Mouse (Mus musculus) macrophage (primary cell): ENCODE measurements around the gene Tnpo3. TPM values are rescaled to one million over a fixed set of nuclear protein-coding genes. Genes with fewer than 3 reads are reported as not detected.

ENCODE experiments used
- H3K27ac ChIP-seq: fragments of 350-480 bp; formaldehyde crosslinking; 2 replicates; pipeline ENCODE4 v1.9.0; 2021
- H3K36me3 ChIP-seq: fragments of 350-480 bp; formaldehyde crosslinking; 2 replicates; pipeline ENCODE4 v1.9.0; 2021; ENCODE audit errors: inconsistent target
- H3K4me3 ChIP-seq: fragments of 350-480 bp; formaldehyde crosslinking; 2 replicates; pipeline ENCODE4 v1.9.0; 2021; ENCODE audit errors: inconsistent target
- H3K79me2 ChIP-seq: fragments of 350-480 bp; formaldehyde crosslinking; 2 replicates; pipeline ENCODE4 v1.9.0; 2021; ENCODE audit errors: inconsistent target
- WGBS: methylation state at CpG from one replicate; pipeline ENCODE4 v1.1.7; 2026; ENCODE audit warnings: inconsistent platforms; ENCODE audit not compliant: missing documents; 5-methylcytosine and 5-hydroxymethylcytosine counted together
- polyA plus RNA-seq: library from polyadenylated mRNA; stranded (reverse); fragments of 250-400 nt; gene quantifications from 3 replicates; pipeline ENCODE4 v1.2.4, GENCODE M21; 2018; ENCODE audit warnings: inconsistent platforms

Gene Tnpo3
- polyA plus RNA-seq, 1 experiment from 2014 or later, result 52.7 TPM

DNA sequence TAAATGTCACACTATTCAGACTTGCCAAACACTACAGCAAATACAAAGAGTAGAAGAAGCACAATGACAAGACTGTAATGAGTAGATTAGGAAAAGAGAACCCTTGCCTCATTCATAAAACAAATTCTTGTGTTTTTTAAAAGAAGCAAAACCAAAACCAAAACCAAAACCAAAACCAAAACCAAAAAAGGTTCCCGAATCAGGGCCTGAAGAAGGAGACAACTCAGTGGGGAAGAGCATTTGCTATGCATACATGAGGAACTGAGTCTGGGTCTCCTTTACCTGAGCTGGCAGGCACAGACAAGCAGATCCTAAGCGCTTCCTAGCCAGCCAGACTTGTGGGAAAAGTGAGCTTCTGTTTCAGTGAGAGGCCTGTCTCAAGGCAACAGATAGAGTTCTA is 52.6 kb downstream of the Tnpo3 start:
- no peaks in the 10 kb centered on the region for H3K79me2 ChIP-seq
- WGBS, result 63% methylated on average over 2 of the region's 2 CpGs
- H3K4me3 ChIP-seq, result no peak overlapping the region
- H3K27ac ChIP-seq, result no peak overlapping the region
- H3K36me3 ChIP-seq, result peaks cover 69% of the 10 kb centered on the region

DNA sequence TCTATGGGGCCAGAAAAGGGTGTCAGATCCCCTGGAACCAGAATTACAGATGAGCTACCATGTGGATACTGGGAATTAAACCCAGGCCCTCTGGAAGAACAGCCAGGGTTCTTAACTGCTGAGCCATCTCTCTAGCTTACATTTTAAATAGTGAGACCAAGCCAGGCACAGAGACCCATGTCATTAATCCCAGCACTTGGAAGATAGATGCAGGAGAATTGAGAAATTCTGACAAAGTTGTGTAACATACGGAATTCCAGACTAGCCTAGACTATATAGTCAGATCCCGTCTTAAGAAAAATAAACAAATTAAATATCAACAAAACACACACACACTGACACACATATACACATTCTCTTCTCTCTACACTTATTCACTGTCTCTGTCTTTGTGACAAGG is 57.2 kb downstream of the Tnpo3 start:
- Histone ChIP-seq H3K4me3 (no peak overlapping the region), H3K36me3 (peaks cover 68% of the 10 kb centered on the region), H3K27ac (no peak overlapping the region), H3K79me2 (no peaks in the 10 kb centered on the region)
- 94% methylated on average over 2 of the region's 2 CpGs for WGBS

DNA sequence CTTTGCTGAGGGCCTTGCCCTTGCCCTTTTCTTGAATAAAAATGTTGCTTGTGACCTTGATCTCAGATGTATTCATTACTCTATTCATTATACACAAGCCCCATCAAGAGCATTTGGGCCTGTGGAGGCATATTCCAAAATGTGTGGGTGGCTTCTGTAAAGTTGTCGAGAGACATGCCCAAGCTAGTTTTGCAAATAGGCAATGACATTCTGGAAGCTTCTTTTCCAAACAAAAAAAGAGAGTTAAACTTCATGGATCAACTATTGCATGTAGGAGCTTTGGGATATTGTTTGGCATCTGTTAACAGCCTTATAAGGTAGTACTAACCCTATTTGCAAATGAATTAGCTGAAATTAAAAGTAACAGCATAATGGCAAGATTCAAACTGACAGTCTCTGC is 61.6 kb downstream of the Tnpo3 start:
- H3K36me3 ChIP-seq, result peaks cover 65% of the 10 kb centered on the region
- H3K27ac ChIP-seq, result no peak overlapping the region
- 100% methylated on average over 1 of the region's 1 CpGs for WGBS
- H3K4me3 ChIP-seq, result no peak overlapping the region
- H3K79me2 ChIP-seq, result no peaks in the 10 kb centered on the region

DNA sequence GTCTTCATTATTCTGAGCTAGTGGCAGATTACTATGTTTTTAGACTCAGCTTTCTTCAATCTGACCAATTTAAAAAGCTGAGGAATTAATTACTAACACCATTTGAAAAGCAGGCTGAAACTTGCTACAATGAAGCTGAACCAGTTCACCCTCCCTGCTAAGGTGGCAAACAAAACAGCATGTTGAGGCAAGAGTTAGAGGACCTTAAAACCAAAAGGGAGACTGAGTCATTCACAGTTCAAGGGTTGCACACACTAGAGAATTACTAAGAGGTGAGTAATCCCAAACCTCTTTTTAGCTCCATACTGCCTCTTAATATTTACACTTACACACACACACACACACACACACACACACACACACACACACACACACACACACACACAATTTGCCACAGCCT is 62.1 kb downstream of the Tnpo3 start:
- H3K79me2 ChIP-seq, result no peaks in the 10 kb centered on the region
- no peak overlapping the region for H3K27ac ChIP-seq
- peaks cover 63% of the 10 kb centered on the region for H3K36me3 ChIP-seq
- no peak overlapping the region for H3K4me3 ChIP-seq

DNA sequence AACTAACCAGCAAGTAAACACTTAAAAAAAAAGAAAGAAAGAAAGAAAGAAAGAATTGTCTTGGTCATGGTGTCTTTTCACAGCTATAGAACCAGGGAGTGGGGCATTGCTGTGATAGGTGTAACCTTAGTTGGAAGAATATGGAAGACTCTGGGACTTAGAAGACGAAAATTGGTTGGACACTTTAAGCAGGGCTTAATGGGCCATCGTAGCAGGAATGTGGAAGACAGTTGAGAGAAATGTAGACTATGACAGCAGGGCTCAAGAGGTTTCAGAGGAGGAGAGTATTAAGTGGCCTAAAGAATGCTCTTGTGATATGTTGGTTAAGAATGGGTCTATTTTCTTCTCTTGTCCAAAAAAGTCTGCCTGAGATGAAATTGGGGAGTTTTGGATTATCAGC is 64.1 kb downstream of the Tnpo3 start:
- WGBS, result 84% methylated on average over 2 of the region's 2 CpGs
- H3K27ac ChIP-seq, result no peak overlapping the region
- no peak overlapping the region for H3K4me3 ChIP-seq
- peaks cover 59% of the 10 kb centered on the region for H3K36me3 ChIP-seq
- no peaks in the 10 kb centered on the region for H3K79me2 ChIP-seq

DNA sequence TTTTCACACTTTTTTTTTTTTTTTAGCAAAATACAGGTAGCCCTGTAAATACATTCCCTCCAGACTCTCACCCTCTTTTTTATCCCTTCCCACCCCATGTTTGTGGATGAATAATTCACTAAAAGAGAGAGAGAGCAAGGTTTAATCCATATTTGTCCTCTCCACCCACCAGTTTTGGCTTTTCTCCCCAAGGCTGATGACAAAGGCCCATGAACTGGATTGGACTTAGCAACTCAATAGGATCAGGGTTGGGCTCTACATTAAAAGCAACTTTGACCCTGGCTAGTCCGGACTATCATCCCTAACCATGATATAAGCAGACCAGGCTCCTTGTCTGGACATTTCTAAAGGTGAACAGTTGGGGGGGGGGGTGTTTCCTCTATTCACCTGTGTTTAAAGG is 68.7 kb downstream of the Tnpo3 start:
- Histone ChIP-seq H3K36me3 (peaks cover 44% of the 10 kb centered on the region), H3K4me3 (no peak overlapping the region), H3K79me2 (peaks cover 3% of the 10 kb centered on the region; the same call in 1 of the 2 replicates), H3K27ac (no peak overlapping the region)
- WGBS, result 100% methylated on average over 1 of the region's 1 CpGs

DNA sequence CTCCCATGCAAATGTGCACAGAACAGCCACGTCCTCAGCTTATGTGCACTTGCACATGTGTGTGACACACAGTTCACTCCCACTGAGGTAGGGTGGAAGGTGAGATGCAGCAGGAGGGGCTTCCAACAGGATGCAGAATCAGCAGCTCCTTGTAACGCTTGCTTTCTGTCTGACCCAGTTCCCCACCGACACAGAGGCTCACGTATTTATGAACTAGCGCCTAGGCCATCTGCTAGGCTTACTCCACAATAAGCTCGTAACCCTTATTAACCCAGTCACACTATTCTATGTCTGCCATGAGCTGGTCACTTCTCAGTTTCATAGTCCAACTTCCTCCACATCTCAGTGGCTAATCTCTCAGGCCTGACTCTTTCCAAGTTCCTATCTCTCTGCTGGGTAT is 69.5 kb downstream of the Tnpo3 start:
- 72% methylated on average over 6 of the region's 6 CpGs for whole genome bisulfite sequencing
- Histone ChIP-seq H3K79me2 (peaks cover 10% of the 10 kb centered on the region; the same call in 1 of the 2 replicates), H3K36me3 (peaks cover 44% of the 10 kb centered on the region), H3K4me3 (no peak overlapping the region), H3K27ac (no peak overlapping the region)

DNA sequence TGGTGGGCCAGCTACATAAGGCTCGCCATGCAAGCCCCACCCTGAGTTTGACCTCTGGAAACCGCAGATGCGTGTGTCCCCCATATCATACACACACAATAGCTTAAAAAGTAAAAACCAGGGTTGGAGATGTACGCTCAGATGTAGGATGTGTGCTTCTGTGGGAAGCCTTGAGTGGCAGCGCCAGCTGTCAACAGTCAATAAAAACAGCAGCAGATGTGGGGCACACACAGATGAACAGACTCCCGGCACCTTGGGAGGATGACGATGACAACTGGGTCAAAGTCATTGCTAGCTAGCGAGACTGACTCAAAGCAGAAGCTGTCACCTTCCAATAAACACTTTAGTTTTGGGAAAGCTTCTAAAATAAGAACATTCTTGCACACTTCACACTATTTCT is 70.2 kb downstream of the Tnpo3 start:
- Histone ChIP-seq H3K79me2 (peaks cover 17% of the 10 kb centered on the region; the same call in 1 of the 2 replicates), H3K27ac (no peak overlapping the region), H3K4me3 (no peak overlapping the region), H3K36me3 (peaks cover 45% of the 10 kb centered on the region)
- 96% methylated on average over 8 of the region's 8 CpGs for WGBS

DNA sequence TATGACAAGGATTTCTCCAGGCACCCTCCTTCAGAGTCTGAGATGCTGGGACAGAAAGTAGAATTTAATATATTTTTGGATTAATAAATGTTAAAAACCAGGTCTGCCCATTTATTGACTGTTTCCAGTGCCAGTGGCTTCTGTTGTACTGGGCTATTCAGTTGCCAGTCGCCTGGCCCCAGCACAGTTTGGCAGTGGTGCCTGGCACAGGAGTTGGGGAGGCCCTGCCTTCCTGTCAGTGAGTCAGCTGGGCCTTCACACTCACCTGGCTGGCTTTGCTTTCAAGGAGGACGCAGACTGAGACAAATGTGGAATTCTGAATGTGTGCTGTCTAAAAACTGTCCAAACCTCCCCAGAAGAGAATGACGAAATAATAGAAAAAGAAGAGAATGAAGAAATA is 72.5 kb downstream of the Tnpo3 start:
- Histone ChIP-seq H3K27ac (no peak overlapping the region), H3K4me3 (no peak overlapping the region), H3K79me2 (peaks cover 40% of the 10 kb centered on the region), H3K36me3 (peaks cover 54% of the 10 kb centered on the region)
- 90% methylated on average over 3 of the region's 3 CpGs for WGBS

DNA sequence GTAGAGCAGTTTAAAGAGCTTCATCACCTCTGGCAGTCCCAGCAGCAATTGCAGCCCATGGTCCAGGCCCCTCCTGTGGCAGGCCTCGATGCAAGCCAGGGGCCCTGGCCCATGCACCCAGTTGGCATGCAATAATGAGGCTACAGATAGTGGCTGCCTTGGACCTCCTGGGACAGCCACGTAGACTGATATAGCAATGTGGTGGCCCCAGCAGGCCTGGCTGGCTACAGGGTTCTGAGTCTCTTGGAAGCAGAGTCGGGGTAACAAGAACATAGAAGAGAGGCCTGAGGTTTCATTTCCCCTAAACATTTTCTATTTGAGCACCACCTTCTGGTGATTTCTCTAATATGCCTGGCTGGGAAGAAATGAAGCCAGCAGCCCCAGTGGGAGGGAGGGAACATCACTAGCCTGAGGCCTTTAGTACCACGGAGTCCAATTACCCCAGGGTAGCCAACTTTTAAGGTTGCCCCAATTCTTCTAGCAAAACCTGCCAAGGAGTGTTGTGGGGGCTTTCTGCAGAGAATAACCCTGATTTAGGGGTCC is 73.0 kb downstream of the Tnpo3 start:
- Histone ChIP-seq H3K4me3 (no peak overlapping the region), H3K79me2 (peaks cover 45% of the 10 kb centered on the region), H3K27ac (0 out of 2 replicates have a peak overlapping the region, but pooled peaks have one; percentile 8), H3K36me3 (peaks cover 52% of the 10 kb centered on the region)
- 44% methylated on average over 4 of the region's 4 CpGs for WGBS

DNA sequence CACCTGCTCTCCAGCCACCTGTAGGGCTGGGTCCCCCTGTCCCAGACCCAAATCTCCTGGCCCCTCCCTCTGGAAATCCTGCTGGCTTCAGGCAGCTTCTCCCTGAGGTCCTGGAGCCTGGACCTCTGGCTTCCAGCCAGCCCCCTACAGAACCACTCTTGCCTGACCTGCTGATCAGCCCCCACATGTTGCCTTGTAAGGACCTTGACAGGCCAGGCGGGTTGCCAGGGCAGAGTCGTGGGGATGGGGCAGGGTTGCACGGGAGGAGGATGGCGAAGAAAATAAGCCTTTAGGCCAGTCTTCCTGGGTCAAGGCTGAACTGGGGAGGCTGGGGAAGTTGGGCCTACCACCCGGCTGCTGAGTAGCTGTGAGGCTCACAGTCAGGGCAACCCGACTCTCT is 74.4 kb downstream of the Tnpo3 start:
- 91% methylated on average over 6 of the region's 6 CpGs for WGBS
- Histone ChIP-seq H3K36me3 (peaks cover 56% of the 10 kb centered on the region), H3K27ac (no peak overlapping the region), H3K4me3 (no peak overlapping the region), H3K79me2 (peaks cover 59% of the 10 kb centered on the region)

DNA sequence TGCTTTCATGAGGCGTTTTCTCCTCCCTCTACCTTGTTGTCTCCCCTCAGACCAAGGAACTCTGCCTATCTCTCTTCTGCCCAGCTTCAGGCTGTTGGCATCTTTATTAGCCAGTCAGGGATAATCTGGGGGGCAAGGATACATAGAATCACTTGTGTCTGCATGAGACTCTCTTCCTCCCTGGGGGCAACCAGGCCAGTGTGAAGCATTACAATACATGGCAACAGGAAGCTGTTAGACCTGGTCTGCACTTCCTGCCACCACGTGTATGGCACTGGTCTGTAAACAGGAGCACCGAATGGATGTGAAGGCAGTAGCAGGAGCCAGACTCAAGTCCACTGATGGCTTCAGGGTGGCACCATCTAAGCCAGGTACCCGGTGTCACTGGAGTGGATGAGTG is 79.6 kb downstream of the Tnpo3 start:
- Histone ChIP-seq H3K79me2 (peaks cover 82% of the 10 kb centered on the region), H3K27ac (peak overlapping the region; percentile 98), H3K36me3 (peaks cover 31% of the 10 kb centered on the region), H3K4me3 (peak overlapping the region; percentile 94)
- WGBS, result 24% methylated on average over 4 of the region's 4 CpGs

DNA sequence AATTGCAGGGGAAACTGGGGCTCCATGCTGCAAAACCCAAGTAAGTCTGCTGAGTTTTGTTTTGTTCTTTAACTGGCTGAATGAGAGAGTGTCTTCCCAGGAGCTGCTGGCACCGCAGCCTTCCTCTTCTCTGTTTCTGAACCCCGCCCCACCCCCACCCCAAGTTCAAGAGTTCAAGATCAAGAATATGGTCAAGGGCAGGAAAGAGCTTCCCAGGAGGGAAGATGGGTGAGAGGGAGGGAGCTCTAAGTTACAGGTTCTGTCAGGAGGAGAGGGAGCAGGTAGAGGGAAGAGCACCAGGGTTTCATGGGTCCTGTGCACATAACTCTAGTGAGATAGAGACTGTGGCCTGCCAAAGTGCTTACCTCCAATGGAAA is 80.3 kb downstream of the Tnpo3 start:
- H3K36me3 ChIP-seq, result peaks cover 25% of the 10 kb centered on the region
- peak overlapping the region; percentile 94 for H3K4me3 ChIP-seq
- H3K27ac ChIP-seq, result peak overlapping the region; percentile 98
- H3K79me2 ChIP-seq, result peaks cover 76% of the 10 kb centered on the region
- 0% methylated on average over 1 of the region's 2 CpGs for WGBS

DNA sequence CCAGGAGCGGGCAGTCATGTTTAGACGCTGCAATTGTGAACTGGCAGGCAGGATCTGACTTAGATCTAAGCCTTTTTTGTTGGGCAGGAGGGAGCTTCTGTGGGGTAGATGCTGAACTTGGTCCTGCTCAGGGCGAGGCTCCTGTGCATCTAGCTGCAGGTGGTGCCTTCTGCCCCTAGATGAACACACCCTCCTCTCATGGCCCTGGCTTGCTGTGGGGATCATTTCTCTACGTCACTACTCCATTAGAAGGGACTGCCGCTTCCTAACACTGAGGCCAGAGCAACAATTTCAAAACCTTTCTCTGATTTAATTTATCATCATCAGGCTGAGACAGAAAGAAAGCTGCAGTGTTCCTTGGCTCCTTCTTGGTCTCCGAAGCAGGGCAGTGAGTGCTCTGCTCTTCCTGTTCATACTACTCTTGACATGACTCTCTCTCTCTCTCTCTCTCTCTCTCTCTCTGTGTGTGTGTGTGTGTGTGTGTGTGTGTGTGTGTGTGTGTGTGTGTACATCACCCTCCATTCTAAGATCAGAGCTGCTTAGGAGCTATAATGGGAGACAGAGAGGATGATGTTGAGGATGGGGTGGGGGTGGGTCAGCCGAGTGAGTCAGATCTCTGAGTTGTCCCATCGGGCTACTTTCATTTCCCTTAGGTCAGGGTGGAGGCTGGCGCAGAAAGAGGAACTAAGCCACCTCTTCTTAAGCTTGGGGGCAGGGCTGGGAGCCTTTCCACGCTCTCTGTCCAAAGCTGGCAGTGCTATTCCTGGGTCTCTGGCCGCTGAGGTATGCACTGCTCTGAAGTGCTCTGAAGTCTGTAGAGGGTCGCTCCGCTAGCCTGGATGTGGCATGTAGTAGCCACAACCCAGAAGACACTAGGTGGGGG is 80.9 kb downstream of the Tnpo3 start:
- H3K27ac ChIP-seq, result peak overlapping the region; percentile 98
- H3K4me3 ChIP-seq, result peak overlapping the region; percentile 94
- H3K36me3 ChIP-seq, result peaks cover 18% of the 10 kb centered on the region
- peaks cover 69% of the 10 kb centered on the region for H3K79me2 ChIP-seq
- 3% methylated on average over 12 of the region's 13 CpGs for WGBS

DNA sequence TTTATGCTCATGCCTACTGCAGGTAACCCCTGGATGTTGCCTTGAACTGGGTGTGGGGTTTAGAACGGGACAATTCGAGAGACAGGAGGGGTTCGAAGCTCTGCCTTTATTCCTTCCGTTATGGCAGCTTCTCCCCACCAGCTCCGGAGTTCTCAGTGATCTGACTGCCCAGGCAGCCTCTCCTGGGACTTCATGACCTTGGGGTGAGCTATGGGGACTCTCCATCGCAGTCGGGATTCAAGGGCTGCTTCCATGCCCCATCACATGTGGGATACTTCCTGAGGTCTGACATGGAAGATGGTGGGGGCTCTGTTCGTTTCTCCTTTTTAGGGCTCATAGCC is 81.6 kb downstream of the Tnpo3 start:
- 7% methylated on average over 8 of the region's 8 CpGs for WGBS
- H3K27ac ChIP-seq, result peak overlapping the region; percentile 98

More for the DNA sequence above, 81.6 kb downstream of the Tnpo3 start:
- Histone ChIP-seq H3K36me3 (peaks cover 15% of the 10 kb centered on the region; the same call in 1 of the 2 replicates), H3K79me2 (peaks cover 63% of the 10 kb centered on the region), H3K4me3 (peak overlapping the region; percentile 94)
